Mouse (Mus musculus): ENCODE measurements around the gene Gramd4. TPM values are rescaled to one million over a fixed set of nuclear protein-coding genes. Genes with fewer than 3 reads are reported as not detected.

Gramd4 gene
- total RNA-seq, 1 experiment from 2014 or later, result 47.0 TPM

- ATAC-seq (ENCODE audit: extremely low read depth, insufficient number of reproducible peaks, low FRiP score, poor library complexity, severe bottlenecking), result no peak
These were observed 9.5 kb downstream of the Gramd4 start for GRCm38 (mm10) chr15:86066836-86067580.

GRCm38 (mm10) chr15:86067581-86067910 is 10.1 kb downstream of the Gramd4 start:
- ATAC-seq (ENCODE audit: extremely low read depth, insufficient number of reproducible peaks, low FRiP score, poor library complexity, severe bottlenecking), result peak; percentile 79

GRCm38 (mm10) chr15:86067941-86068495 is 10.5 kb downstream of the Gramd4 start:
- ATAC-seq (ENCODE audit: extremely low read depth, insufficient number of reproducible peaks, low FRiP score, poor library complexity, severe bottlenecking), result no peak

- peak; percentile 51 for ATAC-seq (ENCODE audit: extremely low read depth, insufficient number of reproducible peaks, low FRiP score, poor library complexity, severe bottlenecking)
These were observed 11.7 kb downstream of the Gramd4 start for GRCm38 (mm10) chr15:86069011-86069791.

- ATAC-seq (ENCODE audit: extremely low read depth, insufficient number of reproducible peaks, low FRiP score, poor library complexity, severe bottlenecking), result no peak
These were observed 12.9 kb downstream of the Gramd4 start for GRCm38 (mm10) chr15:86070368-86070767.

GRCm38 (mm10) chr15:86071166-86071565 is 13.7 kb downstream of the Gramd4 start:
- no peak for ATAC-seq (ENCODE audit: extremely low read depth, insufficient number of reproducible peaks, low FRiP score, poor library complexity, severe bottlenecking)

GRCm38 (mm10) chr15:86074171-86074937 is 16.9 kb downstream of the Gramd4 start:
- ATAC-seq (ENCODE audit: extremely low read depth, insufficient number of reproducible peaks, low FRiP score, poor library complexity, severe bottlenecking), result no peak

GRCm38 (mm10) chr15:86075305-86076047 is 18.0 kb downstream of the Gramd4 start:
- no peak for ATAC-seq (ENCODE audit: extremely low read depth, insufficient number of reproducible peaks, low FRiP score, poor library complexity, severe bottlenecking)

- no peak for ATAC-seq (ENCODE audit: extremely low read depth, insufficient number of reproducible peaks, low FRiP score, poor library complexity, severe bottlenecking)
These were observed 18.5 kb downstream of the Gramd4 start for GRCm38 (mm10) chr15:86076048-86076315.

GRCm38 (mm10) chr15:86076378-86076777 is 18.9 kb downstream of the Gramd4 start:
- no peak for ATAC-seq (ENCODE audit: extremely low read depth, insufficient number of reproducible peaks, low FRiP score, poor library complexity, severe bottlenecking)

- no peak for ATAC-seq (ENCODE audit: extremely low read depth, insufficient number of reproducible peaks, low FRiP score, poor library complexity, severe bottlenecking)
These were observed 20.4 kb downstream of the Gramd4 start for GRCm38 (mm10) chr15:86077934-86078333.

GRCm38 (mm10) chr15:86078481-86079216 is 21.2 kb downstream of the Gramd4 start:
- ATAC-seq (ENCODE audit: extremely low read depth, insufficient number of reproducible peaks, low FRiP score, poor library complexity, severe bottlenecking), result no peak

- no peak for ATAC-seq (ENCODE audit: extremely low read depth, insufficient number of reproducible peaks, low FRiP score, poor library complexity, severe bottlenecking)
These were observed 22.0 kb downstream of the Gramd4 start for GRCm38 (mm10) chr15:86079467-86079866.

GRCm38 (mm10) chr15:86079876-86080275 is 22.4 kb downstream of the Gramd4 start:
- no peak for ATAC-seq (ENCODE audit: extremely low read depth, insufficient number of reproducible peaks, low FRiP score, poor library complexity, severe bottlenecking)

GRCm38 (mm10) chr15:86080408-86080807 is 22.9 kb downstream of the Gramd4 start:
- no peak for ATAC-seq (ENCODE audit: extremely low read depth, insufficient number of reproducible peaks, low FRiP score, poor library complexity, severe bottlenecking)

- no peak for ATAC-seq (ENCODE audit: extremely low read depth, insufficient number of reproducible peaks, low FRiP score, poor library complexity, severe bottlenecking)
These were observed 24.2 kb downstream of the Gramd4 start for GRCm38 (mm10) chr15:86081654-86082053.

- ATAC-seq (ENCODE audit: extremely low read depth, insufficient number of reproducible peaks, low FRiP score, poor library complexity, severe bottlenecking), result no peak
These were observed 25.1 kb downstream of the Gramd4 start for GRCm38 (mm10) chr15:86082551-86082961.

GRCm38 (mm10) chr15:86083261-86083741 is 25.8 kb downstream of the Gramd4 start:
- no peak for ATAC-seq (ENCODE audit: extremely low read depth, insufficient number of reproducible peaks, low FRiP score, poor library complexity, severe bottlenecking)
